Mouse (Mus musculus) embryo, embryonic 9.5 days (tissue): ENCODE measurements around the gene Abca12.

Experiments
- DNase-seq: peaks from one replicate; pipeline ENCODE4 v3.0.0-alpha.2; 2017; ENCODE audit errors: extremely low spot score

The Abca12 gene

DNA sequence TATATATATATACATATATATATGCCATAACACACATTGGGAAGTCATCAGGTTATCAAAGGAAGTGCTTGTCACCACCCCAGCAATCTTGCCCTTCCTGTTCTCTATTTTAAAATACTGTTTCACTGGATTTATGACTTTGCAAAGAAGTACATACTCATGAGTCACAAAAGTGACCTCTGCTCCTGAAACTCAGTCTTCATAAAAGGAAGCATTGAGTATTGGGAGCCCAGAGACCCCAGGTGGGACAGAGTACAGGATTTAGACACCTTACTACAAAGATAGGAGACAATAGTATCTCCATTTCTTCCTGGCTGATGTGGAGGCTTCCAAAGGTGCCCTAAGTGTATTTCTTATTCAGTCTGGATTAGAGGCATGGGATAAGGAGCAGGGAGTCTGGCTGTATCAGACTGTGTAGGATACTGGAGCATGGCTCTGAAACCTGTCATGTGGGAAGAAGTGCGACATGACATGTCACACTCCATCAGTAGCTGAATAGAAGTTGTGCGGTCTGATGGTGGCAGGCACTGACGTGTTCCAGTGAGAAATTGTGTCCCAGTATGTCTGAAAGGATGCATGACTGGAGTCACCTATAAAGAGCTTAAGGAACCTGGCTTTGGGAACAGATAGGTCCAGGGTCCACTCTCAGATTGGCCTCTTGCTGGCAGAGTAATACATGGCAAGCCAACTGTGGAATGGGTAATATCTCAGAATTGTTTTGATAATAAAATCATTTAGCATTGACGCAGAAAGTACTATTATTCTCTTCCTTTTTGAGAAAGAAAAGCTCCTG is 76.0 kb downstream of the Abca12 start:
- no peak for DNase-seq

DNA sequence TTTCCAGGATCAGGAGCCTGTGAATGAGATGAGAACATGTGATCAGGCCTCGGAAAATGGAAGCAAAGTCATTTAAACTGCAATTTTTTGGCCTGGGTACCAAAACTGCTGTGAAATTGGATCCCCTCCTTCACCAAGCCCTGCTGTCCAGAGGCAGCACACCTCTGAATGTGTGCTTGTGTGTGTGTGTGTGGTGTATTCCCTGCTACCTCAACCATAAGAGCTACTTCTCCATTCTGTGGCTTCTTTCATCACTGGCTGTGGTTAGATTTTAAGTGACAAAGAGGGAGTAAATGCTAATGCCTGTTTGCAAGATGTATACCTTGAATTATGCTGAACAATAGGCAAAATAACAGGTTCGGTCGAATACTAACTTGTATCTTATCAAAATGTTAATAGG is 84.4 kb downstream of the Abca12 start:
- DNase-seq = no peak

DNA sequence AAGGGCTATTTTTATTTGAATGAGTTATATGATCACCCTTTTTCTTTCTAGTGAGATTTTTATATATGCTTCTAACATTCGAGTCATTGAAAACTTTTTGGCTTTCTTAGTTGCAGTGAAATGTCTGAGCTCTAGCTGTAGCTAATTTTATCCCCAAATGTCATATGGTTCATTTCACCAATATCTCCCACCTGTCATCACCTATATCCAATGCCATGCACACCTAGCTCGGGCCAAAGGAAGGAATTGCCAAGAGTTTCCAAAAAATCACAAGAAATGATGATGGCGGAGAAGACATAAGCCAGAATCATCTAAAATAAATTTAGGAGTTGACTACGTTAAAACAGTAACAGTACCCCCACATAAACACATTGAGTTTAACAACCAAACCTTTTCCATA is 102.5 kb downstream of the Abca12 start:
- DNase-seq = no peak

DNA sequence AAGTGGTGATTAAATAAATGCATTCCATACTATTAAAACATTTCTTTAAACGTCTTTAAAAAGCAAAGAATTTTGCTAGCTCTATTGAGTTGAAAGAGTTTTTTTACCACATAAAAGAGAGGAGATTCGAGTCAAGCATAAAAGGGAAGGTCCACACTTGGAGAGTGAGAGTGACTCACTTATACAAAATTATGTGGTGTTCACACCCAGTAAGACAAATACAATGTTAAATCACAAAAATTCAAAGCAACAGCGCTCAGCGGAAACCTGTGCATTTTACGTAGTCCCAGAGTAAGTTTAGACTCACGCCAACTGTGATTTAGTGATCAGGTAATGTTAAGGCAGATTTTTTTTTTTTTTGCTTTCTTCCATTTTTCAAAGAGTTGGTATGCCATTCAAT is 104.1 kb downstream of the Abca12 start:
- DNase-seq = no peak

DNA sequence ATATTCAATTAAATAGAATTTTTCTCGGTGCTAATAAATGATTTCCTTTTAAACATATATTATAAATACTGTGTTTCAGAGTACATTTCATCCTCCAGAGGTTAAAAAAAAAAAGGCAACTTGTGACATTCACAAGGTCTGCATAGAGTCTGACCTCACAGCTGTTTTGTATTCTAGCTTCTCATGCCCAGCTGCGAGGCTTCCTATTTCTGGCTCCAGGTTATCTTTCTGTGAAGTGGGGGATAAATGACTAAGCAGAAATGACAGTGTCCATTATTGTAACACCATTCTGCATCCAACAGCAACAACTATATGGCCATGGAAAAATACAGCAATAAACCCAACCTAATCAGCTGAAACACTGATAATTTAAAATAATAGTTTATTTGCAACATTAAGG is 107.3 kb downstream of the Abca12 start:
- DNase-seq = no peak

DNA sequence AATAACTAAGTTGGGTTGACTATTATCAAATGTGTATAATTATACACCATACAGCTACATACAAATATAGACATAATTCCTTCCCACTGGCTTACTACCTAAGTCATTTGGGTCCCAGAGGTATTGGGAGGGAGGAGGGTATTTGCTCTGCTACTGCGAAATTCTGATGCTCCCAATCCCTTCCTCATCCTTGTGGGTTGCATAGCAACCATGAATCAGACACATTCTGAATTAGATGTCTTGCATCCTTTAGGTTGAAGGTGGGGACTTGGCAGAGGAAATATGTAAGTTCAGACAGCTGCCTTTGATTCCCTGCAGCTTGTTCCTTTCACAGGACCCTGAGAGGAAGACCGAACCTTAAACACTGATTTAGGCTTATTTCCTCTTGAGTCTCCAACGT is 108.5 kb downstream of the Abca12 start:
- DNase-seq = no peak

DNA sequence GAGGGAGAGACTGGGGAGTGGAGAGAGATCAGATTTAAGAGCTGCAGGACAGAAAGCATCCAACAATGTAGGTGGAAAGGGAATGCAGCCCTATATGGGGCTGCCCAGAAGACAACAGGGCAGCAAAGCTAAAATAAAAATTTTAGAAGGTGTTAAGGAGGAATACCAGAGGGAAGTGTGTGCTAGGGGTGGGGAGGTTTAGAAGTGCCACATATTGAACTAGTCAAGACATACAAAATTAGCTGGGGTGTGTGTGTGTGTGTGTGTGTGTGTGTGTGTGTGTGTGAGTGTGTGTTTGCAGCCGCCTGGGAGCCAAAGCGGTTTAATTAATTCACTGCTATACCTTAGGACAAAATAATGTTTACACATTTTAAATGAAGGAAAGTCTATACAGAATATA is 110.1 kb downstream of the Abca12 start:
- DNase-seq = no peak

DNA sequence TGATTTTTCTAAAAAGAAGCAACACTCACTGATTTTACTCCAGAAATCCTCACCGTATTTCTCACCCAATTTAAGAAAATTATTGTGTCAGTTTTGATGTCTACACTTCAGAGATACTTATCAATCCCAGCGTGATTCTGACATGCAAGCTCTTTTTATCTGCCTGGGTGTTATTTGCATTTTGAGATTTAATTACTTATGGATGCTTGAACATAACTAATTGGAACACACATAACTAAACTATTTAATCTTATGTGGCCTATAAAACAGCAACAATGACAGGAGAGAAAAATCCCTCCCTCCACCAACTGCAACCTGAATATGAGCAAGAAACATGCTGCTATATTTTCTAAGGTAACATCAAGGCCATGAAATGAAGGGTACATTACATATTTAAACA is 117.7 kb downstream of the Abca12 start:
- no peak for DNase-seq

DNA sequence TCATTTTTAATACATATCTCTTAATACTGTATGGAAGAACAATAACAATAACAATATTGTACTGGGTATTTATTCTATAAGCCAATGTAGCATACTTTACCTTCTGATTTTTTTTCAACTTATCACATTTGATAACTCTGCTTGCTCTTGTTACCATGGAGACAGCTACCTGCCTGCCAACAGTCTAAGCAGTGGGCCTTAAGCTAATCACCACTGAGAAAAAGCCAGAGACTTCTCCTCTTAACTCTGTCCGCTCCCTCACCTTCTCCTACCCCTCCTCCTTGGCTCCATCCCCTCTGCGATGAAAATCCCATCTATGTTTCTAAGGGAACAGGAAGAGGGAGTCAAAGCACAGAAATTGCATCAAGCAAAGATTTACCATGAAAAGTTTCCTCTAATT is 118.1 kb downstream of the Abca12 start:
- DNase-seq = no peak

DNA sequence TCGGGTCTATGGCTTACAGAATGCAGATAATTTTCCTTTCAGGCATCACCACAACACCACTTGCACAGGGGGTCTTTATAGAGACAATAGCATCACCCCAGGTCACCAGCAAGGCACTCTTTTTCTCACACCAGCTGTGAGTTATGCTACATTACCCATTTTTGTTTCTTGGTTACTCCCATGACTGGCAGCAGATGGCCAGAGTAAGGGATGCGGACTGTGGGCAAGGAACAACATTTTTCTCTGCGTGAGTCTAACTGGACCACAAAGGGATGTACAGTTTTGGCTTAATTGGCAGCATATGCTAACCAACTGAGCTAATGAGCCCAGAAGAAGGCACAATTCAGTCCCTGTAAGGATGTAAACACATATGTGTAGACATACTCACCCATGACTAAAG is 122.8 kb downstream of the Abca12 start:
- DNase-seq = no peak

DNA sequence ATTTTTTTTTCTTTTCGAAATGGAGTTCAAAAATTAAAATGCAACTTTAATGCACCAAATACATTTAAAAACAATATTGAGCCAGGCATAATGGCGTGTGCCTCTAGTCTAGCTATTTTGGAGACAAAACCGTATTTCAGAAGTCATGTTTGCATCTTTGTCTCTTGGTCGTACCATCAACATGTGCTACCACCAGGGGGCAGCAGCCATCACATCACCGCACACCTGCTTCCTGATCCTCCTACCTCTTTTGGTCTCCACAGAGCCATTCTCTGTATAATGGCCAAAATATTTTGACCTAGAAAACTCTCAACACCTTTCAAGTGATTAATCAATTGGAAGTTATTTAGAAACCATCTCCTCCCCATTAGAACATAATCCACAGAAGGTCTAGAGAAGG is 125.2 kb downstream of the Abca12 start:
- peak; percentile 54 for DNase-seq

DNA sequence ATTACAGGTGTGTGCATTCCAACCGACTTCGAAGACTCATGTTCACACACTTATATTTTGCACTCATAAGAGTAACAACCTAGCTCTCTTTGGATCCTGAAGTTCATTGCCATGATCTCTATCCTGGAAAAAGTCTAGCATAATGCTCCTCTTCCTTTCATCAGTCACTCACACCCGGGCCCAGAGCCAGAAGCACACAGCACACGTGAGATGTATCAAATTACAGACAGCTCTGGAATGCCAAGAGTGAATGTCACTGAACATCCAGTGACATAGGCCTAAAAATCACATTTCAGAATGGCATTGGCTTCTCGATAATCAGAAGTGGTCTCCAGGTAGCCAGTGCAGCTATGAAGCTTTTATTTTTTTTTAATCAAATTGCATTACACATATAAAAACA is 137.8 kb downstream of the Abca12 start:
- peak; percentile 12 for DNase-seq

DNA sequence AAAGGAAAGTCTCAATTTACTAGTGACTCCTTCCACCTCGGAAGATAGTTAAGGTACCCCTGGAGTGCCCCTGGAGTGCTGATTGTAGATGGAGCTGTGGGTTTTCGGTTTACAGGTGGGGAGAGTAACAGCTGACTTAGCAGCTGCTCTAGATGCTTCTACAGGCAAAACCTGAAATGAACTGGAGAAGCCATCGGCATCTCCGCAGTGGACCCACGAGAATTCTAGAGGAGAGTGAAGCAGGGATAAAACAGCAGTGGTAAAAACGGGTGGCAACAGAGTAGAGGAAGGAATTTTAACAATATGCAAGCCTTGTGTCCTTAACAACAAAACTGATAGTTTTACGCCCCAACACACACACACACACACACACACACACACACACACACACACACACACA is 142.2 kb downstream of the Abca12 start:
- no peak for DNase-seq

DNA sequence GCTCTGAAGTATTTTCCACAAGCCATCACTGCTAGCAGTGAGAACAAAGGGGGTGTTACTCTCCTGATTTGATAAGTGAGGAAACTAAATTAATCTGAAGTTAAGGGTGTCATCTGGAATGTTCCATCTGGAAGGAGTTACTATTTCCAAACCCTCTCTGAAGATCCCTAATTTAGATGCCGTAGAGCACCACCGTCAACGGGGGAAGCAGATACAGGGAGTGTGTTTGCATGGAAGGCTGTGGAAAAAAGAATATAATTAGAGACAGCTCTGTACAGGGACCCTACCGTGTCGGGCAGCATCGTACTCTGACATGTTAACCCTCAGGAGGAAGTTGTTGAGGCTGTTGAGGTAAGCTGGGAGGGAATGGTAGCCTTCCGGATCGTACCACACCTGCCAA is 142.6 kb downstream of the Abca12 start:
- DNase-seq = no peak

DNA sequence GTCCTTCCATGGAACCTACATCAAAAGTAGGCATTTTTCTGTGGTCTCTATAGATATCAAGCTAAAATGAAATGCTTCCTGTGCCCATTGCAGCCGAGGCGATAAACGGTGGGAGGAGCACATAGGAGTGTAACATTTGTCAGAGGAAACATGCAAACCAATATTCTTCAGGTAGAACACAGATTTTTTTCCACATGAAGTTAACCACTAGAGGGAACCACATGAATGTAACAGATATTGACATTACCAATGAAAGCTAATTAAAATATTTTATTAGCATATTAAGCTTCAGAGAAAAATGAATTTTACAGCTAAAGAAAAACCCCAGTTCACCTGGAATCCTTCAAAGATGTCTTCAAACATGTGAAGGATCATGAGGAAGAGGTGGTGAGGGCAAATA is 144.6 kb downstream of the Abca12 start:
- DNase-seq = no peak

DNA sequence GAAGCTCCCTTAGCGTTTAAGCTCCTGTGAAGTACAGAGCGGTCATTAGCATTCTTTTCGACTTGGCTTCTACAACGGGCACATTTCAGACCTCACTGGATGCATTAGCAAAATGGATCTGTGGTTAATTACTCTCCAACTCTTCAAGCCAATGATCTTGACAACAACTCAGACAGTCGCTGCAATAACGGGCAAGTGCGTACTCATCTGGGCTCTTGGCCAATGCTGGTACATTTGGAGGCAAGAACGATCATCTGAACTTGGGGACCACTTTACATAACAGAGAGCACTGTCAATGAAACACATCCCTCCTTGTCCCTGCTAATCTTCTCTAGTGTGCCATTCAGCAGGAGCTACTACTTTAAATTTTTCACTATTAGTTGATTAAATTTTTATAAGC is 148.1 kb downstream of the Abca12 start:
- DNase-seq = no peak

DNA sequence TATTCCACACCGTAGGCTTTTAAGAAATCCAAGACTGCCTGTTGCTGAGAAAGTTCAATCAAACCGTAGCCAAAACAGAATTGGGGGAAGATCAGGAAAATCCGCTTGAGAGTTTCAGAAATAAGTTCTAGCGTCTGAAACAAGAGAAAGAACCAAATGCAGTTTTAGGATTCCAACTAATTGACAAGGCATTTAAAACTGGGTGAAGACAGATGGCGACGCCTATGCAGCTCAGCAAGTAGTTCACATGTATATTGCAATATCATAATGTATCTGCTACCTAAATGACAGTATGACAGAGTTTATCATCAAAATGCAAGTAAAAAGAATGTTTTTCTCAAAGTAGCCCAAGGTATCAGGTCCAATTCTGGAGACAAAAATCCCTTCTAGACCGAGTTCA is 151.2 kb downstream of the Abca12 start:
- DNase-seq = no peak

DNA sequence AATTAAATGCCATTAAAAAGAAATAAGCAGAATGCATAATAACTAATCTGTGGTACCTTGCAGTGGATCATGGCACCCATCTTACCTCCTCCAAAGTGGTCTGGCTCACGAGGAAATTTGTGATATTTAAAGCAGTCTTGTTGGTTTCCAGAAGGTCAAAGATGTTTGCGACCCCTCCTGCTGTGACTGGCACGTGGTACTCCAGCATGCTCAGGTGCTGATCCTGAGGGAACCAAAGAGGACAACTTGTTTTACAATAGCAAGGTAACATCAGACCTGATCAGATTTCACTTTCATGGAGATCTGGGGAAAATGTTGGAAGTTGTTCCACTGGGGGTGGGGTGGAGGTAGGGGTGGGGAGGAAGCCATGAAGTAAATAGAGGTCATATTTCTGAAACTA is 170.1 kb downstream of the Abca12 start:
- no peak for DNase-seq

DNA sequence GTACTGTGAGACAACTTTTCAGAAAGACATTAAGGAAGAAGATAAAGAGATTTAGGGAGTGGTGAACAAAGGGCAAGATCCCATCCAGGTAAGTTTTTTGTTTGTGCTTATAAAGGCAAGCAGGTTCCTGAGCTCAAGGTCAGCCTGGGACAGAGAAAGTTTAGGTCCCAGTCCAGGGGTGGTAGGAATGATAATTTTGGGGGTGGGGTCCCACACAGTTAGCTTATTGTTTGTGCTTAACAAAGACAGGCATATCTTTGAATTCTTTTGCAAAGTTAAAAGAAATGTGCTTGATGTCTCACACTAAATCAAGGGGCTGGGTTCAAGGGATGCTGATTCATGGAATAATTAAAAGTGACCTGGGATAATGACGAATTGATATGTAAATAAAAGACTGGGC is 173.3 kb downstream of the Abca12 start:
- DNase-seq = no peak

DNA sequence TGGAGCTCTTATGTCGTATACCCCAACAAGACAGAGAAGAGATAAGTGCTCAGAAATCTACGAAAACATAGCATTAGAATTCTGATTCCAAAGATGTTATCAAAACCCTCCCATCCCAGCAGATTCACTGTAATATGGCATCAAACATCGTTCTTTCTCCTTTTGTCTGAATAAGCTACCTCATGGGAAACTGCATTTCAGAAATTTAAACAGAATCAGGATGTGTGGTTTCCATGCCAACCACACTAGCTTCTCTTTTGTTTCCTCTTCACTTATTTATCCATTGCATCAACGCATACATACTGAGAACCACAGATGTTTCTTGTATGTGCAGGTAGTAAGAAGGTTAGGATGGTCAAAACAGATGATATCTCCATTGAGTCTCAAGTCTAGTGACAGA is 175.1 kb downstream of the Abca12 start:
- DNase-seq = no peak

DNA sequence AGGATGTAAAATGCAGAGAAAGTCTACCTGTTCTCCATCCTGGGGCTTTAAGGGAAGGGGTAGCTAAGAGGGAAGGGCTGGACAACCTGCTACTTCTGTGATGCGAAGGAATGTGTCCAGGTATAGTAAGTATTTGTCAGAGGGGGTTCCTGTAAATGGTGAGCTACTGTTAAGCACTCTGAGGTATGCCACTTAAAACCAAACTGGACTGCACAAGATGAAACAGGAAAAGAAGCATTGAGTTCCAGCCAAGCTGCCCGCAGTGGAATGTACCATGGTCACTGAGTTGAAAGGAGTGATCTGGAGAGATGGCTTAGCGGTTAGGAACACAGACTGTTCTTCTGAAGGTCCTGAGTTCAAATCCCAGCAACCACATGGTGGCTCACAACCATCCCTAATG is 179.4 kb downstream of the Abca12 start:
- no peak for DNase-seq

DNA sequence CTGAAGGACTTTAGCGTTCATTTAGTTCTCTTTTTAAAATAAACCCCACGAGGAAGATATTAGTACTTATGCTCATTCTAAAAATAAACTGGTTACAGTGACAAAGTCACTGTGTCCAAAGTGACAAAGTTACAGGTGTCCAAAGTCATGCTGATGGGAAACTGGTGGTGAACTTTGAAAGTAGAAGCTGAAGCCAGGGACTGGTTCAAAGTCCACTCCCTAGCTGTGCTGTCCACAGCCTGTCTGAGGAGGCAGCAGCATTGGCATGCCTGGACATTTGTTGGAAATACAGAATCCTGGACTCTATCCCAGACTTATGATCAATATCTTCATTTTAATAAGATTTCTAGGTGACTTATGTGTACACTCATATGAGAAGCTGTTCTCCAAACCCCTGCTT is 183.5 kb downstream of the Abca12 start:
- no peak for DNase-seq

DNA sequence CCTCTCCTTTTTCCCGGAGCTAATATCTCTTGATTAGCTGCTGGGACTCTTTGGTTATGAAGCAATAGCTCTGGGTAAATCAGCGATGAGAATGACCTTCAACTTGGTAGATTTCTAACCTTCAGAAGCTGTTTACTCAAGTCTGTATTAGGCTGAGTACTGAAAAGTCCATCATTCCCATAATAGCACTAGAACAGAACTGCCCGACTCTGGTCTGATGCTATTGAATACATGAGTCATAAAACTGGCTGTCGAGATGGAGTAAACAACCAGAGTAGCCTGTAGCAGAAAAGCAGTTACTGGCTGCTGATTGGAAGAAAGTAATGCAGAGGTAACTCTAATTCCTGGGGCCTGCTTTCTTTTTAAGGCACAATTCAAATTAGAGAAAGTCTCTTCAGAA is 211.1 kb downstream of the Abca12 start:
- DNase-seq = no peak

DNA sequence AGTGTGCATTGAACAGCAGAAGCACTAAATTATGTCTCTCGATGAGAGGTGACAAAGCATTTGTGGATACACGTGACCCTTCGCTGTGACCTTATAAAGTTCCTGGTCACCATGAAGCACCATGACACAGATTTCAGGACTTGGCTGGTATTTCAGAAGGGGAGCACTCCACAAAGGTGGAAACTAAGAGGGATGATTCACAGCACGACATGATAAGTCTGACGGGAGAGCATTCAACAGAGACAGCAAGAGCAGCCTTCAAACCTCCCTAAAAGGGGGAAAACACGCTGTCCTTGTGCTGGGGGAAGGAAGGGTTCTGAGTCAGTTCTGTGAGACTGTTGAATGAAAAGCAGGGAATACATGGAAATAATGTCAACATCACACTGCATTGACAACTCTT is 218.5 kb downstream of the Abca12 start:
- DNase-seq = no peak
